Mouse (Mus musculus): ENCODE data around the gene Galm.
A peak's percentile ranks its signal among the peaks of the same experiment; 100 is the strongest.
"Not testable (repeated sequence)": the region's sequence is repeated elsewhere in the genome, so short reads cannot be mapped to it uniquely, and the experiment has no call there.

Galm gene

GRCm38 (mm10) chr17:80206671-80207581 lies 79.7 kb downstream of the Galm start, which contains the start of the genes Srsf7 and Ttc39d:
Gene Srsf7, minus strand, starts transcription at chr17:80207307.
Gene Ttc39d, plus strand, starts transcription at chr17:80207460.
- DNase-seq (ENCODE audit: low read depth, low spot score), result peak; percentile 98

GRCm38 (mm10) chr17:80213998-80214397 lies 86.7 kb downstream of the Galm start:
- not testable (repeated sequence) for DNase-seq (ENCODE audit: low read depth, low spot score)

GRCm38 (mm10) chr17:80220131-80220530 lies 92.9 kb downstream of the Galm start:
- DNase-seq (ENCODE audit: low read depth, low spot score), result no peak

DNA sequence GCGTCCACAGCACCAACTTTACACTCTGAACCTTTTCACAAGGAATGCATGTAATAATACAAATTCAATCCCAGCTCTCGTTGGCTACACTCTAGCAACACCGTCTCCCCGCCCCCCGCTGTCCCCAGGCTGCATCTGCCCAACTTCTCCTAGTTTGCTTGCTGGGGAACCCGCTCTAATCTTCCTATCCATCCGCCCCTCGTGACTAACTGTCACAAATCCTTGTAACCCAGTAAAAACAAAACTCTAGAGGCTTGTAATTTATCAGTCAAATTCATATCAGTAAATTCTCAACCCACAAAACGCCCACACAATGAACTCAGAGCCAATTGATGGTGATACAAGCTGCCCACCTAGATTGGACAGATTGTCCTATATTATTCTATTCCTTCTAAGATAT lies 93.9 kb downstream of the Galm start:
- DNase-seq (ENCODE audit: low read depth, low spot score), result no peak

GRCm38 (mm10) chr17:80221890-80222628 lies 94.8 kb downstream of the Galm start:
- DNase-seq (ENCODE audit: low read depth, low spot score), result no peak

DNA sequence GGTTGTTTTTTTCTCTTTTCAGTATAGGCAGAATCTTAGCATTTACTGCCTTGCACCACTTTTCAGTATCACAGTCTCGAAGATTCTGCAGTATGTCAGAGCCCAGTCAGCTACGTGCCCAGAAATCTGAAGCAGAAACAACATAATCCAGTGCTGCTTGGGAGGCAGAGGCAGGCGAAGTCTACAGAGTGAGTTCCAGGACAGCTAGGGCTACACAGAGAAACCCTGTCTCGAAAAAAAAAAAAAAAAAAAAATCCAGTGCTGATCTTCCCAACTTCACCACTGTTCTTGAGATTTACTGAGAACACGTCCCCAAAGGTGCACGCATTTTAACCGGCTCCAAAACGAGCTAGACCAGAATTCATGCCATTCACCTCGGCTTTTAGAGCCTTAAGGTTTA lies 96.6 kb downstream of the Galm start:
- no peak for DNase-seq (ENCODE audit: low read depth, low spot score)

DNA sequence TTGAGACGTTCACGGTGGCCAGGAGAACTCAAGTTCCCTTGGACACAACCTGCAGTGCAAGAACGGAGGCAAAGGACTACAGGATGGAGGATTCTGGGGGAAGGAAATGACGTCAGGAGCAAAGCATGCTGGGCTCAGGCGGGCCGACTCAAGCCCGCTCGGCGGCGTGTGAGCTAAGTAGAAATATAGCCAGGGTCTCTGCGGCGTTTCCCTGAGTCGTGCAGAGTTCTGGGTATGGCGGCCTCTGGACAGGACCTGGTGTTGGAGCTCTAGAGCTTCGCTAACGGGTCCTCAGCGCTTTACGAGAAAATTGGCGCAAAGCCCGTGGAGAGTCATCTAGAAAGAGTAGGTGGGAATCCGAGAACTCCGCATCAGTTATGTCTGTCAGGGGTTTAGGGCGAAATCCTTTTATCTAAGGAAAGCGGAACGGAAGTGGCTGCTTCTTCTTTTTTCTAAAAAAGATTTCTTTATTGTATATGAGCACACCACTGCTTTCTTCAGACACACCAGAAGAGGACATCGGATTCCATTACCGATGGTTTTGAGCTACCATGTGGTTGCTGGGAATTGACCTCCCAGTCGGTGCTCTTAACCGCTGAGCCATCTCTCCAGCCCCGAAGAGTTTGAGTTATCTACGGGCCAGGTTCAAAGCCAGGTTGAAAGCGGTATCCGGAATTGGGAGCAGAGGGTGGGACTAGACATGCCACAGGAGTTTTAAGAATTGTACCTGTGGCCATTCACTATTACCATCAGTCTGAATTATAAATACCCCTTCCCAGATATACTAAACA lies 97.2 kb downstream of the Galm start, which contains the start of gene Gemin6:
Gemin6 (plus strand) TSS at position 116 of the 791 bp plus-strand sequence.
- DNase-seq (ENCODE audit: low read depth, low spot score), result peak; percentile 84

GRCm38 (mm10) chr17:80225142-80225541 lies 97.9 kb downstream of the Galm start:
- DNase-seq (ENCODE audit: low read depth, low spot score), result not testable (repeated sequence)

DNA sequence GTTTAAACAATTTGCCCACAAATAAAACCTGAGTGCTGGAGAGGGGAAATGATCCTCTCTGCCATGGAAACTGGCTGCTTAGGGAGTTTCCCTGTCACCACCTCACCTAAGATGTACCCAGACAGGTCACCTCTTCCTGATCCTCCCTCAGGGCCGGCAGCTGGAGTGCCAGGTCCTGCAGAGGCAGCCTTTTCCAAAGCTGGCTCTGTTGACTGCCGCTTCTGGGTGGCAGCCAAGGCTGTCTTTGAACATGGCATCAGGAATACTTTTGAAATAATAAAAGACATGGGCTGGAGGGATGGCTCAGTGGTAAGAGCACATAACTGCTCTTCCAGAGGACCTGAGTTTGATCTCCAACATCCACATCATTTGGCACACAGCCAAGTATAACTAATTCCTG lies 102.1 kb downstream of the Galm start:
- DNase-seq (ENCODE audit: low read depth, low spot score), result no peak

DNA sequence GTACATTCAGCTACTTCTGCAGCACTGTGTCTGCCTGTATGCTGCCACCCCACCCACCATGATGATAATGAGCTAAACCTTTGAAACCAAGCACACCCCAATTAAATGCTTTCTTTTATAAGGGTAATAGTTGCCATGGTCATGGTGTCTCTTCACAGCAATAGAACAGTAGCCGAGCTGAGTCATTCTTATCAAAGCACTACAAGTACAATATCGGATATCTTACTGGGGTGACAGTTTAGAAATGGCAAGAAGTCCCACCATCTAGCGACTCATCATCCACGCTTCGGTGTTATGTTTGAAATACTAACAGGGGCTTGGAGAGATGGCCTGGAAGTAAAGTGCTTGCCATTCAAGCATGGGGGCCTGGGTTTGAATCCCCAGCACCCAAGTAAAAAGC lies 106.6 kb downstream of the Galm start:
- no peak for DNase-seq (ENCODE audit: low read depth, low spot score)

- DNase-seq (ENCODE audit: low read depth, low spot score), result no peak
These were observed 107.1 kb downstream of the Galm start for GRCm38 (mm10) chr17:80234376-80234775.

Measured in embryo, embryonic 11.5 days (tissue).